Mouse (Mus musculus) intestine, postnatal 0 days (tissue): ENCODE measurements around the gene Slc22a14. TPM values are rescaled to one million over a fixed set of nuclear protein-coding genes. Genes with fewer than 3 reads are reported as not detected.

Experiments used
- ATAC-seq: fragments of 200-750 bp; cut with Nextera tagmentation; 2 replicates; pipeline ENCODE4 v1.8.0; 2017; ENCODE audit warnings: mild to moderate bottlenecking, moderate TSS enrichment, moderate library complexity
- H3K27ac ChIP-seq: fragments of 300-500 bp; sonication (generic); 2 replicates; pipeline ENCODE4 v1.5.1; 2014; ENCODE audit warnings: mild to moderate bottlenecking, low read depth, low read length, moderate library complexity
- H3K27me3 ChIP-seq: fragments of 300-500 bp; sonication (generic); replicated peaks from 2 replicates; pipeline ENCODE4 v1.6.1; 2014; ENCODE audit warnings: low read length, mixed read lengths; ENCODE audit not compliant: control insufficient read depth, insufficient read depth
- H3K36me3 ChIP-seq: fragments of 300-500 bp; sonication (generic); 2 replicates; pipeline ENCODE4 v1.6.1; 2014; ENCODE audit warnings: mild to moderate bottlenecking, moderate library complexity; ENCODE audit not compliant: control insufficient read depth, insufficient read depth
- H3K4me1 ChIP-seq: fragments of 300-500 bp; sonication (generic); replicated peaks from 2 replicates; pipeline ENCODE4 v1.6.1; 2014; ENCODE audit warnings: antibody characterized with exemption, low read length, mixed read lengths; ENCODE audit not compliant: control insufficient read depth, insufficient read depth
- H3K4me2 ChIP-seq: fragments of 300-500 bp; sonication (generic); replicated peaks from 2 replicates; pipeline ENCODE4 v1.6.1; 2014; ENCODE audit warnings: low read depth, mild to moderate bottlenecking, moderate library complexity
- H3K4me3 ChIP-seq: fragments of 300-500 bp; sonication (generic); 2 replicates; pipeline ENCODE4 v1.5.1; 2014; ENCODE audit warnings: low read depth, low read length
- H3K9ac ChIP-seq: fragments of 300-500 bp; sonication (generic); 2 replicates; pipeline ENCODE4 v1.6.1; 2014; ENCODE audit warnings: mild to moderate bottlenecking, low read depth, low read length
- H3K9me3 ChIP-seq: fragments of 300-500 bp; sonication (generic); 2 replicates; pipeline ENCODE4 v1.6.1; 2016; ENCODE audit warnings: mixed run types; ENCODE audit not compliant: control insufficient read depth
- CTCF ChIP-seq: sonication (generic); IDR thresholded peaks from 2 replicates; pipeline ENCODE4 v1.5.1; 2016; ENCODE audit warnings: low read depth, mild to moderate bottlenecking, control low read depth, antibody characterized with exemption, moderate library complexity
- WGBS: fragments of 180-500 bp; shearing (Covaris S2); extraction: QIAGEN DNeasy Blood & Tissue Kit; methylation state at CpG from one replicate; pipeline ENCODE4 v1.1.7; 2014; 5-methylcytosine and 5-hydroxymethylcytosine counted together
- polyA plus RNA-seq: library from polyadenylated mRNA; unstranded; fragments of >200 nt; fragmentation: Nextera tagmentation; extraction: Ambion mirVana; gene quantifications from 2 replicates; pipeline ENCODE4 v1.2.1, GENCODE M21; 2015

Slc22a14 gene
- polyA plus RNA-seq, 1 experiment from 2014 or later, result not detected

DNA sequence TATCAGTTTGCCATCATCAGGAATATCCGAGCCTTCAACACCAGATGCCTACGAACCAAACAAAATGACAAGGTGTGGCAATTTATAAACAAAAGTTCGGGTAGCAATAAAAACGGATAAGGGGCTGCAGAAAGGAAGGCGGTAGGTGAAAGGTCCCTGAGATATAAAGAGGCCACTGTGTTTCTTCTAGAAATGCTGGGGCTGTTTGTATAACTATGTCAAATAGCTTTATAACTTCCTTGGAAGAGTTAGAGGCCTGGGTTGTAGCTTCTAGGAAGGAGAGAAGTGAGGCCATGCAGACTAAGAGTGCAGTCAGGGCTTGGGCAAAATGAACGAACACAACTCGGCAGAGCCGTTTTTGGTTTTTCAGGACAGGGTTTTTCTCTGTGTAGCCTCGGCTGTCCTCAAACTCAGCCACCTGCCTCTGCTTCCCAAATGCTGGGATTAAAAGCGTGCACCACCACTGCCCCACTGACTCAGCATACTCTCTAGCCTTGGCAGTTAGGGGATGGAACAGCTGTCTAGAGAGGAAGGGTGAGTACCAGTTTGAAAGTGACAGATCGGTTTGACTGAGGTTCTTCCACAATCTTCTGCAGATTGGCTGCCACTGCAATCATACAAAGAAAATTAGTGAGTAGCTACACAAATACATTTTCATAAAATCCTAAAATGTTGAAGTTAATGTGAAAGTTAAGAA lies 124.0 kb downstream of the Slc22a14 start:
- no peak overlapping the region for H3K4me3 ChIP-seq
- WGBS, result 32% methylated on average over 11 of the region's 11 CpGs
- no peak overlapping the region for H3K9ac ChIP-seq
- H3K27me3 ChIP-seq, result no peaks in the 10 kb centered on the region
- no peak for TF ChIP-seq CTCF
- peak; percentile 69 for ATAC-seq
- peaks cover 15% of the 10 kb centered on the region; the same call in 1 of the 2 replicates for H3K4me1 ChIP-seq
- peak overlapping the region; percentile 87 for H3K27ac ChIP-seq
- H3K36me3 ChIP-seq, result peaks cover 22% of the 10 kb centered on the region
- no peaks in the 10 kb centered on the region for H3K9me3 ChIP-seq
- H3K4me2 ChIP-seq, result no peak overlapping the region

GRCm38 (mm10) chr9:119240286-119240997 lies 124.9 kb downstream of the Slc22a14 start:
- no peak for ATAC-seq
- peaks cover 15% of the 10 kb centered on the region; the same call in 1 of the 2 replicates for H3K4me1 ChIP-seq
- no peak overlapping the region for H3K9ac ChIP-seq
- H3K9me3 ChIP-seq, result no peaks in the 10 kb centered on the region
- H3K36me3 ChIP-seq, result peaks cover 22% of the 10 kb centered on the region
- H3K4me2 ChIP-seq, result no peak overlapping the region
- H3K27me3 ChIP-seq, result no peaks in the 10 kb centered on the region
- TF ChIP-seq CTCF, result no peak
- H3K27ac ChIP-seq, result peak overlapping the region; percentile 87
- WGBS, result 68% methylated on average over 10 of the region's 10 CpGs
- H3K4me3 ChIP-seq, result no peak overlapping the region

DNA sequence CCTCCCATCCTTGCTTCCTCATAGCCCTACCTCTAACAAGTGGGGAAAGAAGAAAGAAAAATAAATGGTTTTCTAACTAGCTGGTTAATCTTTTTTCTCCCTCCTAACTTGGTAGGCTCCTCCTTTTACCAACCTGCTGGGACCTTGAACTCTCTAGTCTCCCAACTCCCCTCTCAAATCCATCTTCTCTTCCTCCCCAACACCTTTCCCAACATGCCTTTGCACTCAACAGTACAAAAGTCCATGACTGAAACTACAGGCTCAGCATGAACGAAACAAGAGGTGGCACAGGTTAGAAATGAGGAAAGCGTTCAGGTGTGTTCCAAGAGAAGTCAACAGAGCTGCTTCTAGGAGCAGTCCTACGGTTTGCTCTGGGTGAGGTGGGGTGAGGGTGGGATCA lies 126.1 kb downstream of the Slc22a14 start:
- H3K36me3 ChIP-seq, result peaks cover 22% of the 10 kb centered on the region
- H3K9ac ChIP-seq, result no peak overlapping the region
- no peaks in the 10 kb centered on the region for H3K9me3 ChIP-seq
- ATAC-seq, result no peak
- peak overlapping the region; percentile 50 for H3K27ac ChIP-seq
- H3K27me3 ChIP-seq, result no peaks in the 10 kb centered on the region
- H3K4me2 ChIP-seq, result no peak overlapping the region
- 56% methylated on average over 3 of the region's 3 CpGs for WGBS
- TF ChIP-seq CTCF, result no peak
- no peak overlapping the region for H3K4me3 ChIP-seq
- peaks cover 15% of the 10 kb centered on the region; the same call in 1 of the 2 replicates for H3K4me1 ChIP-seq

DNA sequence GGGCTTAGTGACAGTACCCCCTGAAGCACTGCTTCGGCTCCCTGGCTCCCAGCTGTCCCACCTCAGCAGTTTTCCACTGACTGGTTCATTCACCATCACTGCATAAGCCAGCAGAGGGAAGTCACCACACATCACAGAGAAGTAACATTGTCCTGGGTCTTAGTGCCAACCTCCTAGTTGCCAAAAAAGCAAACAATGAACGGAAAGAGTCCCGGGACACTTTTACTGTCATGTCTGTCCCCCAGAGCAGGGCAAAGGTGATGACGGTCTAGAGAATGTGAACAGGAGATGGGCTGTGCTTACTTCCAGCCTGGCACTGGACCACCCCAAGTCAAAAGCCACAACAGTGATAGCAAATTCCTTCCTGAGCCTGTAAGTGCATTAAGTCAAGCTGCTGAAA lies 126.6 kb downstream of the Slc22a14 start:
- no peak overlapping the region for H3K4me3 ChIP-seq
- H3K36me3 ChIP-seq, result peaks cover 20% of the 10 kb centered on the region
- no peak for ATAC-seq

GRCm38 (mm10) chr9:119231552-119231951 lies 133.8 kb downstream of the Slc22a14 start:
- Histone ChIP-seq H3K9me3 (no peaks in the 10 kb centered on the region), H3K4me3 (no peak overlapping the region), H3K36me3 (no peaks in the 10 kb centered on the region), H3K27me3 (no peaks in the 10 kb centered on the region), H3K9ac (no peak overlapping the region), H3K27ac (no peak overlapping the region), H3K4me2 (peak overlapping the region; percentile 42; the same call in 1 of the 2 replicates), H3K4me1 (no peaks in the 10 kb centered on the region)
- 54% methylated on average over 4 of the region's 7 CpGs for WGBS
- TF ChIP-seq CTCF, result no peak
- ATAC-seq, result no peak

More for the DNA sequence above, 126.6 kb downstream of the Slc22a14 start:
- Histone ChIP-seq H3K9me3 (no peaks in the 10 kb centered on the region), H3K9ac (no peak overlapping the region), H3K27me3 (no peaks in the 10 kb centered on the region), H3K4me2 (no peak overlapping the region), H3K4me1 (peaks cover 15% of the 10 kb centered on the region; the same call in 1 of the 2 replicates), H3K27ac (peak overlapping the region; percentile 50; the same call in 1 of the 2 replicates)
- WGBS, result 88% methylated on average over 4 of the region's 4 CpGs
- TF ChIP-seq CTCF, result no peak

DNA sequence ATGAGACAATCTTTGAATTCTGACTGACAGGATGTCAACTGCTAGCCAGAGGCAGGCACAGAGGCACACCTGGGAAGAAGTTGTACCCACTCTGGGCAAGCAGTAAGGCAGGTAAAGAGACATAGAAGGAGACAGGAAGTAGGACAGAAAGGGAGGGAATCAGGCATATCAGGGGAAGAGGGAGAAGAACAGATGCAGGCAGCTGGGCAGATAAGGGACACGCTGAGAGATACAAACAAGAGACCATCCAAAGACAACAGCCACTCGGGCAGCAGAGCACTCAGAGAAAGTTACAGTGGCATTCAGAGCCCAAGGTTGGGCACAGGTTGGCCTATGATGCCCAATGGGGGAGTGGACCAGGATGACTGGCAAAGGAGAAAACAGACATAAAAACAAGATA lies 134.5 kb downstream of the Slc22a14 start:
- Histone ChIP-seq H3K9ac (no peak overlapping the region), H3K9me3 (no peaks in the 10 kb centered on the region), H3K4me2 (no peak overlapping the region), H3K27ac (no peak overlapping the region), H3K36me3 (no peaks in the 10 kb centered on the region), H3K4me3 (no peak overlapping the region), H3K4me1 (no peaks in the 10 kb centered on the region), H3K27me3 (no peaks in the 10 kb centered on the region)
- no peak for TF ChIP-seq CTCF
- 54% methylated on average over 2 of the region's 2 CpGs for WGBS
- ATAC-seq, result no peak
